Mouse (Mus musculus) right cerebral cortex, postnatal 10 days (tissue): Measurements from ENCODE around the gene Cdx2.

Experiments
- DNase-seq, 2 experiments: peaks; one replicate each; pipeline ENCODE4 v3.0.0; 2021; ENCODE audit warnings: low spot score in 2 of 2

The Cdx2 gene

GRCm38 (mm10) chr5:147260778-147261177 is 46.3 kb downstream of the Cdx2 start:
- DNase-seq, result no peak

- DNase-seq, result no peak
Measured at GRCm38 (mm10) chr5:147260189-147260588, 46.9 kb downstream of the Cdx2 start.
